Mouse (Mus musculus) cerebellum, postnatal 14 days (tissue): ENCODE results near the gene Flrt1.
A peak's percentile ranks its signal among the peaks of the same experiment; 100 is the strongest.
"Not testable (repeated sequence)": the region's sequence is repeated elsewhere in the genome, so short reads cannot be mapped to it uniquely, and the experiment has no call there.

Source experiments
- DNase-seq, 2 experiments: peaks; one replicate each; pipeline ENCODE4 v3.0.0; 2021; ENCODE audit warnings: mixed read lengths in 2 of 2

The Flrt1 gene

GRCm38 (mm10) chr19:7067344-7068050 lies 38.0 kb downstream of the Flrt1 start:
- DNase-seq: no peak

DNA sequence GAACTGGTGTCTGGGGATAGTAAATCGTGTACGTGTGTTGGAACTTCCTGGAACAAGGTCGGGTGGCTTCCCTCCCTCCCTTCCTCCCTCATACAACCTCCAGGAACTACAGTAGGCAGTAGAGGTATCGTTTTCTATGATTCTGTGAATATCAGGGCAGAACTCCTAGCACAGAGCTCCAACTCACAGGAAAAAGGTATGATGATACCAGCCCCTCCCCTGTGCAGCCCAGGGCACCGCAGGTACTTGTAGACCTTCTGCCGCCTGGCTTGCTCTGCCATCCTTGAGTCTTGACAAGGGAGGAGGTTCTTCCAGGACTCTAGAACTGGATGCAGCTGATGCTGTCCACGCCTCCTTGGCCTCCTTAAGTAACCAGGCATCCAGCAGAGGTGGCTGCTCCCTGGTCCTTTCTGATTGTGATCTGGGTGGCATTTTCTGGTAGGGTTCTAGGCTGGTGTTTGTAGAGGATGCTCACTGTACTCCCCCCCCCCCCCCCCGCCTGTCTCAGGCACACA lies 38.6 kb downstream of the Flrt1 start:
- DNase-seq: peak in 1 of 2 experiments; percentile 34

- DNase-seq: peak; percentile 64 to 83
Observed at GRCm38 (mm10) chr19:7066034-7066827, 39.3 kb downstream of the Flrt1 start.

DNA sequence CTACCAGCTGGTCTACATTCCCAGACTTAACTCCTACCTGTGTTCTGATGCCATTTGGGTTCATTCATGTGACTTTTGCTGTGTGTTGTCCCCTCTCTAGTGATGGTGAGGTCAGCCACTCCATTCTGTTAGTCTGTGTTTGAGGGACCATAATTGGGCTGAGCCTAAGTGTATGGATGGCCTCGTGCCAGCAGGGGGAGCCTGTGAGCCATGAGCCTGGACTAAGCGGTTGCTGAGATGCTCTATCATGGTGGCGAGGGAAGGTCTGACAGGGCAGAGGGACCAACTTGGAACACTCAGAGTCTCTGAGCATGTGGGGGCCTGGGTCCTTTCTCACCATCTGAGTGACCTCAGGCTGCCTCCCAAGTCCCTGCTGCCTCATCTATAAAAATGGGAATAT lies 41.0 kb downstream of the Flrt1 start:
- DNase-seq: peak; percentile 94 to 95

DNA sequence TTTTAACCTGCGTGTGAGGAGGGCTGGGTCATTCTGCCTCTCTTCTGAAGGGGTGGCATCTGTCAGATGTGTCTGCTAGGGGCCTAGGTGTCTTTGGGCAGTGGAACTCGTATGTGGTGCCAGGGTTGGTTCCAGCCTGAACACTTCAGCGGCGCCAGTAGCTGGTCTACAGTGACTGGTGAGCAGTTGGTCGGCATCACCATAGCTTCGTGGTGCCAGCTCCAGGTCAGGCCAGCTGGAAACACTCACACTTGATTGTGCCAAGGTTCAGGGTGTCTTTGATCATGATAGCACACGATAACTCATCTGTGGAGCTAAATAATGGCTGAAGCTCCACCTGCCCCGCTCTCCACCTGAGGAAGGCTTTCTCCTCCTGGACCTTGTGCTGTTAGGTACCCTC lies 42.6 kb downstream of the Flrt1 start:
- peak in 1 of 2 experiments; percentile 50 for DNase-seq

DNA sequence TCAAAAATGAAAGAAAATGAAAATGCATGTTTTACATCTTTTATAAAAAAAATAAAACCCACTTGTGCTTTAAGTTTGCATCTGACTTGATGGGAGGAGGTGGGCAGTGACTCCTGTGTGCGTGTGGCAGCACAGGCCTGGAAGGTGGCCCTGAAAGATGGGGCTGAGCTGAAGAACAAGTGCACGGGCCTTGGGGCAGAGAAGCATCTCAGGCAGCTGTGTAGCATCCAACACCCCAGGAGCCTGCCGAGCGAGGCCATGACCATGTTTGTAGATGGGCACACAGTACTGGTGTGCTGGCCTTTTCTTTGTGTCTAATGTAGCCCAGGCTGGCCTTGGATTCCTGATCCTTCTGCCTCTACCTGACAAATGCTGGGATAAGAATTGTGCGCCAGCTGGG lies 43.4 kb downstream of the Flrt1 start:
- DNase-seq: no peak

DNA sequence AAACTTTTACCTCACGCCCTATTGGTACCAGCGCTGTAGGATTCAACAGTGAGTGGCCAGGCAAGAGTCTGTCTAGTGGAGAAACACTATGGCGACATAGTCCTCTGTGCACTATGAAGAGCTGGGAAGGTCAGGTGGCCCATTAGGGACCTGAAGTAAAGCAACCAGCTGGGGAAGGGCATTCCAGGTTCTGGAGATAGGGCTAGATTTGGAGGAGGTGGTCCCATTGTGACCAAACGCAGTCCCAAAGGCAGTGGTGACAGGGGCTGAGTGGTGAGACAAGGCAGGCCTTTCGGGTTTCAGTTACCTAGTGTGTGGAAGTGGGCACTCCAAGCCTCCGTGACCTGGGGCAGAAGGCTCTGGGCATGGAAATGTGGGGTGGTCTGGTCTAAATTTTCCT lies 47.0 kb downstream of the Flrt1 start:
- no peak for DNase-seq

GRCm38 (mm10) chr19:7057722-7058207 lies 47.8 kb downstream of the Flrt1 start:
- DNase-seq: peak; percentile 62 to 76

DNA sequence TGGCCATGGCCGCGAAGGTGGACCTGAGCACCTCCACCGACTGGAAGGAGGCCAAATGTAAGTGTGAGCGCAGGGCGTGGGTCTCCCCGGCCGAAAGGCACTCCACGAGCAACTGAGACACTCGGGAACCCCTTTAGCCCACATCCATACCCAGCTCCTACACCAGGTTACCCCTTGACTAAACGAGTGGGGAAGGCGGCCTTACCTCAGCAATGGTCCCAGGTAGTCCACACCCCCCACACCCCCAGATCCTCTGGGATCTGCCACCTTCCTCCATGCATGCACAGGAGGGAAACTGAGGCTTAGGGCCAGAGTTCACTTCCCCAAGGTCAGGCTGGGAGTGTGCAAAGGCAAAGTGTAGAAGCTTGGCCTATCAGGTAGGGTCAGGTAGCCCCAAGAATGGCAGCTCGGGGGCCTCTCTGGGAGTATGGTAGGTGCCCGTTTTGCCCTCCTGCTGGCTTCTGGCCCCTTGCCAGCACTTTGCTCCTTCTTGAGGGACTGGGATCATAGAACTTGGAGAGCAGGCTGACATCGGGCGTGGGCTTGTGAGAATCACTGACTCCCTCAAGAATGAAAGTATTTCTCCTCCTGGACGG lies 48.3 kb downstream of the Flrt1 start:
- peak; percentile 56 to 79 for DNase-seq

DNA sequence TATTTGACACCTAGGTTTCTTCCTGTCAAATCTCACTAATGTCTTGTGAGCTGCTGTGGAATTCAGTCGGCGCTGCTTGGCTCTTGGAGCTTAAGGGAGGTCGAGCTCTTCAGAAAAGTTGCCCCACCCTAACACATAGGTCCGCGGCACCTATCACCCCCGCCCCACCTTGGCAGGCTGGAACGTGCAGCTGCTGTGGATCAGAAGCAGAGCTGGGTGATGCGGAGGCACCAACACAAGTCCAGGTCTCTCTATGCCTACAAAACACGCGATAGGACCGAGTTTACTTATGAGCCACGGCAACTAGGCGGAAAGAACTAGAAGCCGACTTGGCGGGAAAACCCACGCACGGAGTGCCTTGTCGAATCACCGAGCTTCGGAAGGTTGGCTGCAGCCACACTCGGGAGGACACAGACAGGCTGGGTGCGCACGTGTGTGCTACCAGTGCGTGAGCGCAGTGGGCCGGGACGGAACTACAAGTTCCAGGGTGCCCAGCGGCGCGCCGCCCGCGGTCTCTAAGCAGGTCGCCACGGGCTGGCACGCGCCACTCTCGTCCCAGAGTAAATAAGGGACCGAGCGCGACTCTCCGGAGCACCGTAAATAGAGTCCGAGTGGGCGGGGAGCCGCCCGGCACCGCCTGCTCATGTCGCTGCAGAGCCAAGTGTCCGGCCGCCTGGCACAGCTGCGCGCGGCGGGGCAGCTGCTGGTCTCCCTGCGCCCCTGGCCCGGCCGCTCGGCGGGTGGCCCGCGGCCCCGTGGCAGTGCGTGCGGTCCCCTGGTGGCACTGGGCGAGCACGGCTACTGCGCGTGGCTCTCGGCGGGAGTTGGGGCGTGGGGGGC lies 49.1 kb downstream of the Flrt1 start, which contains the start of gene Macrod1:
Gene Macrod1 (plus strand): TSS at position 563 of the 840 bp plus-strand sequence.
- DNase-seq: peak; percentile 76 to 80

- DNase-seq: no peak
Observed at GRCm38 (mm10) chr19:7055173-7055572, 50.4 kb downstream of the Flrt1 start.

GRCm38 (mm10) chr19:7054772-7055171 lies 50.8 kb downstream of the Flrt1 start:
- DNase-seq: no peak

- DNase-seq: not testable (repeated sequence)
Observed at GRCm38 (mm10) chr19:7053382-7053781, 52.1 kb downstream of the Flrt1 start.

DNA sequence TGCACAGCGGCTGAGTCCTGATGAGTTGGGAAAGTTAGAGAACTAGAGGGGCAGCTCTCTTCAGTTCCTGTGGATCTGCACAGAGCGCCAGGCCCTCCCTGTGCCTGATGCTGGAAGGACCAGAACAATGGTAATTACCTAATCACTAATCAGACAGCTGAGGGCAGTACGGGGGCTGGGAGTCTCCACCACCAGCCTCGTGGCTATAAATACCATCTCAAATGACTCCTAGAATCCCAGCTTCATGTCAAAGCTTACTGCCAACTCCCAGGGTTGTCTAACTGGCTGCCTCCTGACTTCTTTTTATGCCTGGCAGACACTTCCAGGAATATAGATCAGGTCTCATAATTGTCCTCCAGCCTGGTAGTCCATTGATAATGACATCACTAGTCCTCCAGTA lies 60.8 kb downstream of the Flrt1 start:
- no peak for DNase-seq

- DNase-seq: no peak
Observed at GRCm38 (mm10) chr19:7044279-7044678, 61.2 kb downstream of the Flrt1 start.
